Mouse (Mus musculus): Measurements from ENCODE around the gene Ggn.
"Not testable (repeated sequence)": the region's sequence is repeated elsewhere in the genome, so short reads cannot be mapped to it uniquely, and the experiment has no call there.

- not testable (repeated sequence) for TF ChIP-seq CTCF, EP300 (IDR thresholded peaks at IDR 0.05; ENCODE audit: low read depth)
These were observed 43.0 kb downstream of the Ggn start for GRCm38 (mm10) chr7:29212775-29213560.

All from liver, embryonic 14.5 days (tissue).